Mouse (Mus musculus): ENCODE data around the gene Zc3h8.

Gene Zc3h8

GRCm38 (mm10) chr2:128943538-128944528 is at the start of gene Zc3h8:
Gene Zc3h8, minus strand, starts transcription at chr2:128944077.
- peak; percentile 96 for DNase-seq

GRCm38 (mm10) chr2:128984746-128985145 is 40.9 kb upstream of the Zc3h8 start:
- DNase-seq: no peak

- DNase-seq: no peak
Observed at GRCm38 (mm10) chr2:128975572-128975971, 31.7 kb upstream of the Zc3h8 start.

- no peak for DNase-seq
Observed at GRCm38 (mm10) chr2:128972301-128972700, 28.4 kb upstream of the Zc3h8 start.

GRCm38 (mm10) chr2:128968475-128969083 is 24.7 kb upstream of the Zc3h8 start:
- DNase-seq: no peak

GRCm38 (mm10) chr2:128967661-128968441 is 24.0 kb upstream of the Zc3h8 start, which contains the start of gene Gm10762:
Gene Gm10762, minus strand, starts transcription at chr2:128967725.
- DNase-seq: peak; percentile 79

GRCm38 (mm10) chr2:128966641-128967580 is 23.0 kb upstream of the Zc3h8 start, which contains the start of gene Zc3h6:
Gene Zc3h6, plus strand, starts transcription at chr2:128967402.
- peak; percentile 98 for DNase-seq

- no peak for DNase-seq
Observed at GRCm38 (mm10) chr2:128966236-128966635, 22.4 kb upstream of the Zc3h8 start.

- DNase-seq: no peak
Observed at GRCm38 (mm10) chr2:128965505-128966105, 21.7 kb upstream of the Zc3h8 start.

- DNase-seq: no peak
Observed at GRCm38 (mm10) chr2:128954186-128954585, 10.3 kb upstream of the Zc3h8 start.

GRCm38 (mm10) chr2:128947962-128948588 is 4.2 kb upstream of the Zc3h8 start:
- DNase-seq: peak; percentile 42

GRCm38 (mm10) chr2:128936256-128936655 is 7.6 kb downstream of the Zc3h8 start:
- no peak for DNase-seq

GRCm38 (mm10) chr2:128930704-128931103 is 13.2 kb downstream of the Zc3h8 start:
- no peak for DNase-seq

GRCm38 (mm10) chr2:128928446-128928845 is 15.4 kb downstream of the Zc3h8 start:
- no peak for DNase-seq

GRCm38 (mm10) chr2:128924799-128925198 is 19.1 kb downstream of the Zc3h8 start:
- DNase-seq: no peak

GRCm38 (mm10) chr2:128916528-128916927 is 27.3 kb downstream of the Zc3h8 start:
- DNase-seq: no peak

- no peak for DNase-seq
Observed at GRCm38 (mm10) chr2:128914978-128915377, 28.9 kb downstream of the Zc3h8 start.

- no peak for DNase-seq
Observed at GRCm38 (mm10) chr2:128903661-128904060, 40.2 kb downstream of the Zc3h8 start.

GRCm38 (mm10) chr2:128902843-128903242 is 41.0 kb downstream of the Zc3h8 start:
- no peak for DNase-seq

- DNase-seq: no peak
Observed at GRCm38 (mm10) chr2:128892180-128892721, 51.6 kb downstream of the Zc3h8 start.

All from kidney, adult 11 months (tissue).